Mouse (Mus musculus) lung, postnatal 36 days (tissue): ENCODE measurements around the gene Hsd17b2.
"Not testable (repeated sequence)": the region's sequence is repeated elsewhere in the genome, so short reads cannot be mapped to it uniquely, and the experiment has no call there.

ENCODE experiments used
- DNase-seq: peaks from one replicate; pipeline ENCODE4 v3.0.0; 2022; ENCODE audit warnings: mixed read lengths

Hsd17b2 gene

GRCm38 (mm10) chr8:117715896-117716295, 14.2 kb downstream of the Hsd17b2 start:
- DNase-seq, result no peak

GRCm38 (mm10) chr8:117718152-117718860, 16.6 kb downstream of the Hsd17b2 start:
- no peak for DNase-seq

DNA sequence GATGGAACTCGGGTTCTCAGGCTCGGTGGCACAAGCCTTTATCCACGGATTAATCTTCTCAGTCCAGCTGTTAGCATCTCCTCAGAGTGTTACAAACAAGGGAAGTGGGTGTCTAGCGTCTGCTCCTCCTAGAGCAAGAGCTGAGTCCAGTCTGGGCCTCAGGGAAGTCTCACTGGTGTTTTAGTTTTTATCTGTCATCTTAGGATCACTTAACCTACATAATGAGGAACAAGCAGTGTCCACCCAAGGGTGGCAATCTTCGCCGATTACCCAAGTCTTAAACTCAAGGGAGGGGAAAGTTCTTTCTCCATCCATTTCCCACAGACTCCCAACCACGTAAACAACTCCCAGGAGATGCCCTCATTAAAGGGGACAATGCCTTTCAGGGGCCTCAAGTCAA, 24.8 kb downstream of the Hsd17b2 start:
- DNase-seq, result no peak

- peak; percentile 34 for DNase-seq
Measured at GRCm38 (mm10) chr8:117727561-117727960, 25.9 kb downstream of the Hsd17b2 start.

GRCm38 (mm10) chr8:117728234-117728633, 26.5 kb downstream of the Hsd17b2 start:
- DNase-seq, result no peak

DNA sequence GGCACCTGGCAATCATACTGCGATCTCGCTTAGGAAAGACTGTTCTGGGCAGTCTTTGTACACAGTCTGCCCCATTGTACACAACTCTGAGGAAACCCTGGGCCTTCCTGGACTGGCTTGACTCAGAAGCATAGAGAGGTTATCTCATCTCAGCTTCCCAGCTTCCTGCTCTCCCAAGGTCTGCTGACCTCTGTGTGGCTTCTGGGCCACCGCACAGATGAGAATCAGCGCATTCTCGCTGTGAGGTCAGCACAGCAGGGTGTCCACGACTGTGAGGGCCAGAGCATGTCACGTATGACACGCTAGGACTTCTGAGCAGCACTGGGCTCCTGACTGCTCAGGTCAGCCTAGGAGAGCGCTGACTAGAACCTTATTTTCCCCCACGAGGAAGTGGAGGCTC, 29.3 kb downstream of the Hsd17b2 start:
- DNase-seq, result no peak

- DNase-seq, result no peak
Measured at GRCm38 (mm10) chr8:117736657-117737175, 35.0 kb downstream of the Hsd17b2 start.

DNA sequence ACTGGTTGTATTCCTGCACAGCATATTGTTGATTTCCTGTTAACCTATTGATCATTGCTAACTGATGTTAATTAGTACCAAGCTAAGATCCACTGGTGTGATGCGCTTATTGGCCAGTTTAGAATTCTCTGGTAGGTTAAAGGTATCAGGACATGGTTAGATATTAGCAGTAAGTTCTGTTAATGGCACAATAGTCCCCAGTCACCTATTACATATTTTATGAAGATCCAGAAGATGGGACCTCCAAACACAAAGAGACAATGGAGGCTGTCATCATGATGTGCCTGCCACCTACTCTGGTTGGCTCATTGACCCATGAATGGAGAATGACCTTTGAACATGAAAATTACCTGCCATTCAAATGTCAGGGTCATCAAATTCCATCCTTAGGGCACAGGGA, 36.5 kb downstream of the Hsd17b2 start:
- not testable (repeated sequence) for DNase-seq

DNA sequence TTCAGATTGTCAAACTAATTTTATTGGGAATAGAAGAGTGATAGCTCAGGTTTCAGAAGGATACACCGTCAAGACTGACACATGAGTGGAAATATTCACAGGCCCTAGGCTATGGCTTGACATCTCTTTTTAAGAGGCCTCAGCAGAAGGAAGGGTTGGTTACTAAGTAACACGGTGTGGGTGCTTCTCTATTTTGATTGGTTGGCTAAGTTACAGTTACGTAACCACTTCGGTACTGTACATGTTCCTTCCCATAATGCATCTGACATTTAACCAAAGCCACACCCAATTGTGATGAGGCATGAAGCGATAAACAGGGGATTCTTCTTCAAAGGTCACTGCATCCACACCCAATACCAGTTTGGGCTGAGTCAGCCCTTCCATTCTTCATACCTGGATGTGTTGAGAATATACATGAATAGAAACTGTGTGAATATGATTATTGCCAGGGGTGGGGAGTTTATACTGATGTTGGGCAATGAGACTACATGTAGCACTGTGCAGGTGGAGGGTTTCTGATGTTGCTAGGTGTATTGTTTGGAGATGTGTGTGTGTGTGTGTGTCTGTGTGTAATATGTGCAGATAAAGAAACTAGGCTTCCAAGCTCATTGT, 38.8 kb downstream of the Hsd17b2 start:
- no peak for DNase-seq

DNA sequence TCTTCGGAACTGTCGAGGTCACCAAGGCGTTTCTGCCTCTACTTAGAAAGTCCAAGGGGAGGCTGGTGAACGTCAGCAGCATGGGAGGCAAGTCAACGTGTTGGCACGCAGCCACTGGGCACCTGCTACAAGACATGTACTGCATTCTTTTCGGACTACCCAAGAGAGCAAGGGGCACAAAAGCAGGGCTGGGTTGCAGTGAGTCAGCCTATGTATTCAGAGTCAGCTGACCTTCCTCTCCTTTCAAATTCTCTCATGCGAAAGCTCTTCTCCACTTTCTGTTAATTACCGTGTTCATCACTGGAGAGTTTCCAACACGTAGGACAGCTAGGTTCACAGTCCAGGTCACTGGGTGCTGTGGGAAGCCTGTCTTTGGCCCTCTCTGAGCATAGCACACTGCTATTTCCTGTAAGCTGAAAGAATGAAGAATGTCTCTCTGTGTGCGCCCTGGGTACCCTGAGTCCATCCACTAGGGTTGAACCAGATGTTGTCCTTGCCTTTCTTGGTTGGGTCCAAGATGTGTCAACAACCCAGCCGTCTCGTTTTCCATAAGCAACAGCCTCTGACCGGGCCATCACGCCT, 40.8 kb downstream of the Hsd17b2 start:
- DNase-seq, result no peak

- no peak for DNase-seq
Measured at GRCm38 (mm10) chr8:117746651-117747050, 44.9 kb downstream of the Hsd17b2 start.

GRCm38 (mm10) chr8:117747428-117747827, 45.7 kb downstream of the Hsd17b2 start:
- DNase-seq, result no peak

- no peak for DNase-seq
Measured at GRCm38 (mm10) chr8:117747886-117748730, 46.4 kb downstream of the Hsd17b2 start.

GRCm38 (mm10) chr8:117749436-117749835, 47.7 kb downstream of the Hsd17b2 start:
- no peak for DNase-seq

DNA sequence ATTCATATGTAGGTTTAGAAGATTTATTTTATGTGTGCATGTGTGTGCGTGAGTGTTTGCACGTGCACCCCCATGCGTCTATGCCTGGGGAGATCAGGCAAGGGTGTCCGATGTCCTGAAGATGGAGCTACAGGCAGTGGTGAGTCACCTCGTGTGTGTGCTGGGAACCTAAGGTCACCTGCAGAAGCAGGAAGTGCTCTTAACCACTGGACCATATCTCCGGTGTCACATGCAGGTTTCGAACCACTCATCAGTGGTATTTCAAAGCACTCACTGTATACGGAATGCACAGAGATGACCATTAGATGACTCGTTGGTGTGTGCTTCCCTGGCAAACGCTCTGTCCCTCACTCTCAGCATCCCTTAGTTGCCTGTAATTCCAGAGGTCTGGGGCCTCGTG, 56.2 kb downstream of the Hsd17b2 start:
- no peak for DNase-seq

- no peak for DNase-seq
Measured at GRCm38 (mm10) chr8:117762776-117763175, 61.1 kb downstream of the Hsd17b2 start.

DNA sequence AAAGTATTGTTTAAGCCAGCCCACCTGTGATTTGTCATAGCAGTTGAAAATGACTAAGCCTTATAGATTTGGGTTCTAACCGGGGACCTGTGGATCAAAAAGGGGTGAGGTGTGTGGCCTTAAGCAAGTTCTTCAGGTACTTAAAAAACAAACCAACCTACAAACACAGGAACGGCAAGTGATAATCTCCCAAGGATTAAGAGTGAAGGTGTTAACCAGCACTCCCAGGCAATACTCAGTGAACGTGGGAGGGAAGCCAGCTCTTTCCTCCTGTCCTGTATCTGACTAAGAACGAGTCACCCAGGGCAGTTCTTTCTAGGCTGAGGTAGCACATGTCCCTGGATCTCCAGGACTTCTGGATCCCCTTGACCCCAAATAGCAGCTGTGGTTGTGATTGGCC, 62.9 kb downstream of the Hsd17b2 start:
- DNase-seq, result no peak

DNA sequence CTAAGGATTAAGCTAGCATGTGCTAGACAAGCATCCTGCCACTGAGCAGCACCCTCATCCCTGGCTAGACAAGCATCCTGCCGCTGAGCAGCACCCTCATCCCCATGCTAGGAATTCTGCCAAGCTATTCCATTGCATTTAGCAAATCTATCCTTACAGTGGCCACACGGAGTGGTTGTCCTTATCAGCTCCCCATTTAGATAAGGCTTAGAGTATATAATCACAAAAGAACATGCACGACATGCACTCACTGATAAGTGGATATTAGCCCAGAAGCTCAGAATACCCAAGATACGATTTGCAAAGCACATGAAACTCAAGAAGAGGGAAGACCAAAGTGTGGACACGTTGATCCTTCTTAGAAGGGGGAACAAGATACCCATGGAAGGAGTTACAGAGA, 64.2 kb downstream of the Hsd17b2 start:
- no peak for DNase-seq

DNA sequence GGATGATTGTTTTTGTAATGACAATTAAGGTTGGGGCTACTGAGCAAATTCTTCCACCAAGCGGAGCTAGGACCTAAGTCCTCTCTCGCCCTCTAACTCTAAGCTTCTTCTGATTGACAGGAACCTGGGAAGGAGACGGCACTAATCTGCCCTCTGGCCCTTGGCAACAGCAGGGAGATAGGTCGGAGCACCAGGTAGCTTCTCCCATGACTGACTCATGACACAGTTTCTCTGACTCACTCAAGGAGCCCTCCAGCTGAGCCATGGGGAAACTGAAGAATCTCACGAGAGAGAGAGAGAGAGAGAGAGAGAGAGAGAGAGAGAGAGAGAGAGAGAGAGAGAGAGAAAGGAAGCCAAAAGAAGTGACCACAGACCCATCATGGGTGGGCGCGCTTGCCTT, 67.3 kb downstream of the Hsd17b2 start:
- DNase-seq, result no peak

GRCm38 (mm10) chr8:117771115-117771836, 69.6 kb downstream of the Hsd17b2 start:
- DNase-seq, result no peak

DNA sequence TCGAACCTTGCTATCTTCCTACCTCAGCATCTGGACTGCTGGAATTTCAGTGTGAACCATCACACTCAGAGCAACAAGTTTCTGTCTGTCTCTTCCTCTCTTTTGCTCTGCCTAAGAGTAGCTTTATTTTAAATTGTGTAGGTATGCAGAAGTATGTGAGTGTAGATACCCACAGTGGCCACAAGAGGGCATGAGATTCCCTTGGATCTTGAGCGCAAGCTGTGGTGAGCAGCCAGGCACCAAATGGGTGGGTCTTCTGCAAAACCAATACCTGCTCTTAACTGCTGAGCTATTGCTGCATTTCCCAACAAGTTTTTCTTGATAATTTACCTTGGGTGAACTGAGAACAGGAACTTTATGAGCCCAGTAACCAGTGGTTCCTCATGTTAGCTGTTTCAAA, 70.4 kb downstream of the Hsd17b2 start:
- peak; percentile 51 for DNase-seq

DNA sequence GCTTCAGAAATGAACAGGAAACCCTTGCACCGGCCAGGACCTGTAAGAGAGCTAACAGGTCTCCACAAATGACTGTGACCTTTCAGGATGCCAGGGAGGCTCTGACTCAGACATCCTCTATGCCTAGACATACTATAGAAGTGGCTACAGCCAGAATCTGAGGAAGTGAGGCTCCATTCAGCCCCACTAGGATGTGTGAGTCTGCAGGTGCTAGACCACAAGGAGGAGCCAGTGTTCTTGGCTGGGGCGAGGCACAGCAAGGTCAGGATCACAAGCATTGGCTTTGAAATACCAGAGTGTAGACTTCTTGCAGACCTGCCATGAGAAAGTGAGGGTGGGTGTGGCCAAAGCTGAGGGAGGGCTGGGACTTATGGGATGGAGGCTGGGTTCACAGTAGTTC, 70.9 kb downstream of the Hsd17b2 start:
- DNase-seq, result peak; percentile 17

- DNase-seq, result no peak
Measured at GRCm38 (mm10) chr8:117775626-117776025, 73.9 kb downstream of the Hsd17b2 start.
